Mouse (Mus musculus) cerebellum, adult 2 months (tissue): ENCODE data around the gene Nfkbia. TPM values are rescaled to one million over a fixed set of nuclear protein-coding genes. Genes with fewer than 3 reads are reported as not detected.

Experiments
- DNase-seq, 2 experiments: peaks; one replicate each; pipeline ENCODE4 v3.0.0; 2021
- H3K27ac ChIP-seq: fragments of 200-500 bp; 2 replicates; pipeline ENCODE4 v1.5.1; 2012; ENCODE audit warnings: low read length, control low read depth, inconsistent platforms; ENCODE audit not compliant: insufficient read depth
- H3K27me3 ChIP-seq: fragments of 200-500 bp; 2 replicates; pipeline ENCODE4 v1.6.1; 2012; ENCODE audit warnings: inconsistent platforms, mild to moderate bottlenecking, low read length, moderate library complexity; ENCODE audit not compliant: control insufficient read depth, insufficient read depth
- H3K4me1 ChIP-seq: fragments of 200-500 bp; 2 replicates; pipeline ENCODE4 v1.6.1; 2011; ENCODE audit warnings: low read length; ENCODE audit not compliant: control insufficient read depth, insufficient read depth
- H3K4me3 ChIP-seq: fragments of 200-500 bp; replicated peaks from 2 replicates; pipeline ENCODE3; 2011; ENCODE audit warnings: mild to moderate bottlenecking, low read depth, low read length, control low read depth; ENCODE audit not compliant: insufficient read depth
- CTCF ChIP-seq: fragments of 200-500 bp; IDR thresholded peaks from 2 replicates; pipeline ENCODE4 v1.5.1; 2011; ENCODE audit warnings: low read depth, mild to moderate bottlenecking, control low read depth, low read length, moderate library complexity, borderline replicate concordance; ENCODE audit not compliant: insufficient read depth
- POLR2A ChIP-seq: fragments of 200-500 bp; IDR thresholded peaks from 2 replicates; pipeline ENCODE4 v1.6.1; 2011; ENCODE audit warnings: low read length, control low read depth, borderline replicate concordance; ENCODE audit not compliant: insufficient read depth
- WGBS: fragments of 180-500 bp; shearing (Covaris S2); methylation state at CpG from one replicate; pipeline ENCODE4 v1.1.7; 2018; 5-methylcytosine and 5-hydroxymethylcytosine counted together
- polyA plus RNA-seq: library from polyadenylated mRNA; depleted of rRNA; stranded (reverse); fragments of >200 nt; gene quantifications from 2 replicates; pipeline ENCODE4 v1.2.3, GENCODE M21; 2012; rRNA removed

The Nfkbia gene
- polyA plus RNA-seq, 1 experiment, result 39.1 TPM

GRCm38 (mm10) chr12:55442861-55443850 lies 49.3 kb downstream of the Nfkbia start:
- no peak for TF ChIP-seq CTCF
- H3K4me3 ChIP-seq, result no peak overlapping the region
- H3K4me1 ChIP-seq, result peaks cover 30% of the 10 kb centered on the region
- no peaks in the 10 kb centered on the region for H3K27me3 ChIP-seq
- H3K27ac ChIP-seq, result no peak overlapping the region
- 74% methylated on average over 9 of the region's 9 CpGs for WGBS
- DNase-seq, result peak in 1 of 2 experiments; percentile 45

- no peak overlapping the region for H3K4me3 ChIP-seq
- 94% methylated on average over 1 of the region's 1 CpGs for WGBS
- H3K27me3 ChIP-seq, result no peaks in the 10 kb centered on the region
- TF ChIP-seq CTCF (no peak), POLR2A (no peak)
- H3K4me1 ChIP-seq, result peaks cover 26% of the 10 kb centered on the region
- DNase-seq, result no peak
- no peak overlapping the region for H3K27ac ChIP-seq
Measured at GRCm38 (mm10) chr12:55442245-55442644, 50.2 kb downstream of the Nfkbia start.

- Histone ChIP-seq H3K4me1 (peaks cover 13% of the 10 kb centered on the region), H3K4me3 (no peak overlapping the region), H3K27me3 (no peaks in the 10 kb centered on the region), H3K27ac (no peak overlapping the region)
- no peak for DNase-seq
- 94% methylated on average over 5 of the region's 5 CpGs for WGBS
- TF ChIP-seq CTCF (no peak), POLR2A (no peak)
Measured at GRCm38 (mm10) chr12:55440416-55440815, 52.0 kb downstream of the Nfkbia start.

Other genes starting within 250 kb of the Nfkbia start
- 5.7 and 6.5 TPM in 2 replicates for gene 1110008L16Rik, start 193.1 kb downstream of the Nfkbia start, polyA plus RNA-seq
- 12.9 and 13.2 TPM in 2 replicates for gene Ppp2r3c, start 189.6 kb downstream of the Nfkbia start, polyA plus RNA-seq
- 147 TPM in 2 replicates for gene Psma6, start 108.4 kb downstream of the Nfkbia start, polyA plus RNA-seq
- gene Aldoart2, start 72.6 kb upstream of the Nfkbia start, polyA plus RNA-seq, result 0.06 and 0.08 TPM in 2 replicates
- gene Insm2, start 106.8 kb upstream of the Nfkbia start, polyA plus RNA-seq, result 0.03 and 0.06 TPM in 2 replicates